Mouse (Mus musculus): ENCODE measurements at regions not wholly inside any gene's neighbourhood (a gene's known extent, or its start where the extent isn't known, plus 50 kb on each side); places are given as distances from the start of the nearest gene placed in this dataset.

DNA sequence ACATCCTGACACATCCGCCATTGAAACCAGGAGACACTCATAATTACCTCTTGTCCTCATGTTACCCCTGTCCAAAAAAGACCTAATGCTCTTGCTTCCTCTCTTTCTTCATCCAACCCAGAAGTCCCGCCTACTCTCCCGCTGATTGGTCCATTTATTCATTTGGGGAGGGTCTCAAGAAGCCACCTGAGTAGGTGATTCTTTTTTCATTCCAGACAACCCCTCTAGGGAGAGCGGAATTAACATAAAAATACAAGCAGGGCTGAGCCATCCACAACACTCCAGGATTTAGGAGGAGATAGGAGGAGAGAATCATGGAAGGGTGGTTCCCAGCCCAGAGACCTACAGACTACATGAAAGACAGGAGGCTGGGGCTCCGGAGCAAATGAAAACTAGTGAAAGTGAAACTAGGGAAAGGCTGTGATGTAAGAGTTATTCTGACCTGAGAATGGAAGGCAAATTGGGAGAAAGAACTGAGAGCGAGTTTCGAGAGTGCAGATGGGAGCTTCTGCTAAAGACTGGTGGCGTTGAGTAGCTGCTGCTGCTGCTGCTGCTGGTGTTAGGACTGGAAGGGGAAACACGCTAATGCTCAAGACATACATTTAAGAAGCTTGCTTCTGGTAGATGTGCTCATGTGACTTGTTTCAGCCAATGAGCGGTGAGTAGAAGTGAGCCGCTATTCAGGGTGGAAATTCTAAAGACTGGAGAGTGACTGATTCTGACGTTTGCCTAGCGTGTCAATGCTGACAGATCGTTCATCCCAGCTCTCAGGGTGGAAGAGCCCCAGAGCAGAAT, 55.0 kb upstream of the Mmp2 start (continued):
- TF ChIP-seq CHD1 (IDR thresholded peaks at IDR 0.05; ENCODE audit: low read depth, low read length) (no peak), CTCF (conservative IDR thresholded peaks at IDR 0.05 in 1 of 2, IDR thresholded peaks at IDR 0.05 in 1 of 2; ENCODE audit: low read depth in 2 of 2, low read length in 2 of 2) (no peak), EP300 (IDR thresholded peaks at IDR 0.05; ENCODE audit: low read length) (no peak), USF1 (IDR thresholded peaks at IDR 0.05; ENCODE audit: low read depth, low read length) (no peak)

DNA sequence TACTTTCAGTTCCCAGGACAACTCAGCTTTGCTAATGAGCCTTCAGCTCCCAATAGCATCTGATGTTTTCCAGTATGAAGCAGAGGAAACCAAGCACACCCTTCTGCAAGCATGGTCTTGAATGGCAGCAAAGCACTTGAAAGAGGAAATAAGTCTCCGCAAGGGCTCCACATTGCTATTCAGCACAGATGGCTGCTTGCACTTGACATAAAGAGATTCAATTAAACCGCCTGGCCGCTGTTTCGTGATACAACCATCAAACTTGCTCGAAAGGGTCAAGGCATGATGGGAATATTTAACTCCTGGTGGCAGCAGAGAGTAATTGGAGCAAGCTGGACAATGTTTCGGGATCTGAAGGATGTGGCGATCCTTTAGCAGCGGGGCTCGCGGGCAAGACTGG, 54.3 kb upstream of the Mmp2 start:
- in situ Hi-C loops (cut with MboI; ENCODE audit: low pct_ligation_motif_present, low pct_unique_long_range_greater_than_20kb, low sequenced_read_pairs) (no loop called here), dilution Hi-C loops (cut with MboI; ENCODE audit: extremely low pct_ligation_motif_present, extremely low pct_unique_long_range_greater_than_20kb, low sequenced_read_pairs) (no loop called here)
- no peak for DNase-seq (ENCODE audit: extremely low read depth)
- no peak overlapping the region for H3K9ac ChIP-seq (ENCODE audit: insufficient read depth, low read depth)
- H3K79me2 ChIP-seq (replicated peaks; ENCODE audit: control insufficient read depth, extremely low read depth, insufficient read depth, poor library complexity, severe bottlenecking), result no peaks in the 10 kb centered on the region
- H3K27me3 ChIP-seq (replicated peaks), result no peaks in the 10 kb centered on the region
- no peak overlapping the region for H3K4me2 ChIP-seq (ENCODE audit: insufficient read depth, low read depth, poor library complexity, severe bottlenecking)
- H3K4me1 ChIP-seq (ENCODE audit: control insufficient read depth in 1 of 2, insufficient read depth in 2 of 2), result no peaks in the 10 kb centered on the region
- no peak overlapping the region for H3K4me3 ChIP-seq (replicated peaks in 1 of 3; ENCODE audit: low read depth in 2 of 3, low read length in 2 of 3, poor library complexity in 1 of 3)
- H3K9me3 ChIP-seq (replicated peaks; ENCODE audit: low read length), result peaks cover 89% of the 10 kb centered on the region
- no peaks in the 10 kb centered on the region for H3K36me3 ChIP-seq (replicated peaks in 1 of 2; ENCODE audit: control insufficient read depth in 1 of 2, insufficient read depth in 1 of 2, low read length in 1 of 2)
- no peak overlapping the region for H3K27ac ChIP-seq (ENCODE audit: insufficient read depth, low read depth)
- TF ChIP-seq POLR2AphosphoS2 (IDR thresholded peaks at IDR 0.05; ENCODE audit: low read depth, low read length) (no peak), SMC3 (IDR thresholded peaks at IDR 0.05; ENCODE audit: low read depth, low read length) (no peak), ELF1 (IDR thresholded peaks at IDR 0.05; ENCODE audit: low read depth, low read length) (no peak), MEF2A (IDR thresholded peaks at IDR 0.05; ENCODE audit: borderline replicate concordance, low read depth, low read length) (no peak), MAFK (IDR thresholded peaks at IDR 0.05; ENCODE audit: insufficient replicate concordance, low read length) (no peak), GABPA (IDR thresholded peaks at IDR 0.05; ENCODE audit: insufficient replicate concordance, low read depth, low read length) (no peak), RCOR1 (conservative IDR thresholded peaks at IDR 0.05; ENCODE audit: low read depth, low read length) (no peak), IRF4 (IDR thresholded peaks at IDR 0.05; ENCODE audit: low read depth, low read length) (no peak), ZNF384 (IDR thresholded peaks at IDR 0.05; ENCODE audit: low read depth, low read length) (no peak), BHLHE40 (IDR thresholded peaks at IDR 0.05; ENCODE audit: low read depth, low read length) (no peak), RAD21 (IDR thresholded peaks at IDR 0.05; ENCODE audit: low read depth, low read length) (no peak), E2F4 (IDR thresholded peaks at IDR 0.05; ENCODE audit: insufficient replicate concordance, low read depth, low read length) (no peak), CTCF (conservative IDR thresholded peaks at IDR 0.05 in 1 of 2, IDR thresholded peaks at IDR 0.05 in 1 of 2; ENCODE audit: low read depth in 2 of 2, low read length in 2 of 2) (no peak), HCFC1 (IDR thresholded peaks at IDR 0.05; ENCODE audit: low read depth, low read length) (no peak), MYC (IDR thresholded peaks at IDR 0.05; ENCODE audit: low read depth, low read length) (no peak), ZKSCAN1 (IDR thresholded peaks at IDR 0.05; ENCODE audit: borderline replicate concordance, low read depth, low read length) (no peak), UBTF (IDR thresholded peaks at IDR 0.05; ENCODE audit: low read depth, low read length) (no peak), TCF12 (IDR thresholded peaks at IDR 0.05; ENCODE audit: low read depth, low read length) (no peak), USF2 (conservative IDR thresholded peaks at IDR 0.05; ENCODE audit: low read depth, low read length) (no peak)
